Mouse (Mus musculus) heart, embryonic 11.5 days (tissue): ENCODE results near the gene Arhgap17. TPM values are rescaled to one million over a fixed set of nuclear protein-coding genes. Genes with fewer than 3 reads are reported as not detected.
A peak's percentile ranks its signal among the peaks of the same experiment; 100 is the strongest.

Source experiments
- ATAC-seq: fragments of 200-750 bp; cut with Nextera tagmentation; replicated peaks from 2 replicates; pipeline ENCODE4 v1.8.0; 2017; ENCODE audit warnings: moderate library complexity; ENCODE audit not compliant: insufficient number of reproducible peaks, low FRiP score, low TSS enrichment
- H3K27ac ChIP-seq: fragments of 300-500 bp; sonication (generic); 2 replicates; pipeline ENCODE4 v1.5.1; 2014; ENCODE audit warnings: mild to moderate bottlenecking, low read depth, low read length
- H3K27me3 ChIP-seq: fragments of 300-500 bp; sonication (generic); 2 replicates; pipeline ENCODE4 v1.6.1; 2014; ENCODE audit warnings: mild to moderate bottlenecking, low read length, mixed read lengths; ENCODE audit not compliant: control insufficient read depth, insufficient read depth
- H3K36me3 ChIP-seq: fragments of 300-500 bp; sonication (generic); 2 replicates; pipeline ENCODE4 v1.6.1; 2014; ENCODE audit warnings: mild to moderate bottlenecking, low read length, moderate library complexity, mixed read lengths; ENCODE audit not compliant: control insufficient read depth, insufficient read depth
- H3K4me1 ChIP-seq: fragments of 300-500 bp; sonication (generic); 2 replicates; pipeline ENCODE4 v1.6.1; 2014; ENCODE audit warnings: low read length; ENCODE audit not compliant: control insufficient read depth, insufficient read depth
- H3K4me2 ChIP-seq: fragments of 300-500 bp; sonication (generic); 2 replicates; pipeline ENCODE4 v1.6.1; 2014; ENCODE audit warnings: mild to moderate bottlenecking, moderate library complexity
- H3K4me3 ChIP-seq: fragments of 300-500 bp; sonication (generic); 2 replicates; pipeline ENCODE4 v1.5.1; 2014; ENCODE audit warnings: low read depth, low read length
- H3K9ac ChIP-seq: fragments of 300-500 bp; sonication (generic); 2 replicates; pipeline ENCODE4 v1.6.1; 2014; ENCODE audit warnings: mild to moderate bottlenecking, low read depth, low read length, moderate library complexity
- H3K9me3 ChIP-seq: fragments of 300-500 bp; sonication (generic); replicated peaks from 2 replicates; pipeline ENCODE4 v1.6.1; 2016; ENCODE audit warnings: low read length; ENCODE audit not compliant: control insufficient read depth
- WGBS: fragments of 180-500 bp; shearing (Covaris S2); extraction: QIAGEN DNeasy Blood & Tissue Kit; methylation state at CpG from one replicate; pipeline ENCODE4 v1.1.7; 2014; ENCODE audit not compliant: insufficient replicate concordance; 5-methylcytosine and 5-hydroxymethylcytosine counted together
- polyA plus RNA-seq: library from polyadenylated mRNA; unstranded; fragments of >200 nt; fragmentation: Nextera tagmentation; extraction: Ambion mirVana; gene quantifications from 2 replicates; pipeline ENCODE4 v1.2.1, GENCODE M21; 2014

Gene Arhgap17
- polyA plus RNA-seq, 1 experiment from 2014 or later = 21.1 TPM

DNA sequence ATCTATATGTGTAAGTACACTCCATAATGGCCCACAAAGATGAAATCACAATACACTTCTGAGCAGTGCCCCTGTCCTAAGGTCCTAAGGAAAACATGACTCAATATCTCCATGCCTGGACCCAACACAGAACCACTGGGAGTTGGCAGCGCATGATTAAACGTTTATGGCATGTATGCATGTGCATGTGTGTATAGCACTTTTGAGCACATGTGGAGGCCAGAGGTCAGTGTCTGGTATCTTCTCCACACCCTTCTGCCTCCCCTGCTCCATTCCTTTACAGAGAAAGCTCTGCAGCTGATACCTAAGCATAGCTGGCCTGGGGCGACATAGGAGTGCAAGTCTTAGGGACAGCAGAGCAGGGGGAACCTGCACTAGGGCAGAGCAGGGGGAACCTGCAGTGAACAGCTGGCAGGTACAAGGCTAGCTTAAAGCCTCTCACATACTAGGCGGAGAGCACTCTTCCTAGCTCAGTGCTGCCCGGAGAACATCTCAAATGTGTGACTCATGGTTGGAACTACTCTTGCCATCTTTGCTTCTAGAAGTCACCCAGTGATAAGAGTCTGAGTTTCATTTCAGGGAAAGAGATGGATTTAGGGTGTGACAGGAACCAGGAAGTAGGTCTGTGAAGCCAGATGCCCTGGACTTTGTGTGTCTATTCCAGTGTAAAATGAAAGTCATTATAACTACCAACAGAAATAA lies 25.5 kb downstream of the Arhgap17 start:
- Histone ChIP-seq H3K4me2 (no peak overlapping the region), H3K4me3 (no peak overlapping the region), H3K27me3 (no peaks in the 10 kb centered on the region), H3K27ac (no peak overlapping the region), H3K9me3 (no peaks in the 10 kb centered on the region), H3K4me1 (peaks cover 33% of the 10 kb centered on the region), H3K9ac (no peak overlapping the region), H3K36me3 (no peaks in the 10 kb centered on the region)
- 80% methylated on average over 5 of the region's 5 CpGs for WGBS
- ATAC-seq = no peak

DNA sequence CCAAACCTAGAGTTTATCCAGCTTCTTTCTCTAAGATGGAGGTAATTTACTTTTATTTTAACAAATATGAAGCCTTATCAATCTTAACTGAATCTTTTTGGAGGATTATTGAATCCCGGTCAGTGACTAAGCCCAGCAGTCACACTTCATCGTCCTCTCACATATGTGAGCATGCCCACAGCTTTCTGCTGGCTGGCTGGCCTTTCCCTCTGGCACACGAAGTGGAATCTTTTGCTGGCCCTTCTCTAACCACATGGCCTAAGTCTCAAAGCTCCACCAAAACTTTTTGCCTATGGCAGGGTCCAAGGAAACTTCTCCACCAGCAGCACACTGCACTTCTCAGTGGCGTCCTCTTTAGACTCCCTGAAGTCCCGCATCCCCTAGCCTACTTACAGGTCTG lies 27.8 kb downstream of the Arhgap17 start:
- no peak overlapping the region for H3K4me3 ChIP-seq
- H3K4me1 ChIP-seq = peaks cover 44% of the 10 kb centered on the region
- no peaks in the 10 kb centered on the region for H3K9me3 ChIP-seq
- no peak overlapping the region for H3K4me2 ChIP-seq
- ATAC-seq = no peak
- no peaks in the 10 kb centered on the region for H3K36me3 ChIP-seq
- peak overlapping the region; percentile 7; the same call in 1 of the 2 replicates for H3K9ac ChIP-seq
- H3K27me3 ChIP-seq = no peaks in the 10 kb centered on the region
- no peak overlapping the region for H3K27ac ChIP-seq
- WGBS = 66% methylated on average over 5 of the region's 5 CpGs

DNA sequence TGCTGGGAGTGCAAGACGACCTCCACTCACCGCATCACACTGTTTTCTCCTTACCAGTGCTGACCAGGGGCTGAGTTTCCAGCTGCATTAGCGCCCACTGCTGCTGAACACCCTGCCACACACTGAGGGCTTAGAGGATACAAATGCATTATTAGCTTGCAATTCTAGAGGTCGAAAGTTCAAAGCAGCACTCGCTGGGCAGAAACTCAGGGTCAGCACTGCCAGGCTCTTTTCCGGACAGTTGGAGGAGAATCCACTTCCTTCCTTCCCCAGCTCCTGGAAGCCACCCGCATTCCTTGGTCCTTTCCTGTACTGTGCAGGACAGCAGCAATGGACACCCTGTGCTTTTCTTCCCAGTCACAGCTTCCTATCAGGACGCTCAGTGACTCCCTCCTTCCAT lies 31.4 kb downstream of the Arhgap17 start:
- Histone ChIP-seq H3K4me1 (peaks cover 58% of the 10 kb centered on the region), H3K4me3 (no peak overlapping the region), H3K9ac (no peak overlapping the region), H3K9me3 (no peaks in the 10 kb centered on the region), H3K4me2 (no peak overlapping the region), H3K27ac (no peak overlapping the region; the same call in 1 of the 2 replicates), H3K27me3 (no peaks in the 10 kb centered on the region), H3K36me3 (no peaks in the 10 kb centered on the region)
- WGBS = 53% methylated on average over 8 of the region's 8 CpGs
- no peak; the same call in 1 of the 2 replicates for ATAC-seq

DNA sequence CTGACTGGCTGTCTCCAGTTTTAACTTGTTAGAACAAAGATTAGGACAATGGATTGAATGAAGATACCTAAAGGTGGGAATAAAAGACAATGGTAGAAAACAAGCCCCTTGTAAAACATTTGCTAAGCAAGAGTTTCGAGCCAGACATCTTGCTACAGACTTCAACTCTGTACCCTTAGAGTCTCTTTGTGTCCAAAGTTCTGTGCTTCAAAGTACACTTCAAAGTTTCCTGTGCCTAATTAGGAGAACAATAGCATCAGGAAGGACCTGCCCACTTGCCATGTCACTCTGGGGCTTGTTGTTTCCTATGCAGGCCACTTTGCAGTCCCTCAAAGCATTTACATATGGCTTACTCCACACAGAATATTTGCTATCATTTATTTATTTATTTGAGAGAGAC lies 33.4 kb downstream of the Arhgap17 start:
- Histone ChIP-seq H3K9me3 (no peaks in the 10 kb centered on the region), H3K4me2 (no peak overlapping the region; the same call in 1 of the 2 replicates), H3K4me1 (peaks cover 42% of the 10 kb centered on the region), H3K36me3 (no peaks in the 10 kb centered on the region), H3K9ac (no peak overlapping the region), H3K27me3 (no peaks in the 10 kb centered on the region), H3K4me3 (no peak overlapping the region), H3K27ac (peak overlapping the region; percentile 10)
- 70% methylated on average over 1 of the region's 1 CpGs for WGBS
- ATAC-seq = no peak

DNA sequence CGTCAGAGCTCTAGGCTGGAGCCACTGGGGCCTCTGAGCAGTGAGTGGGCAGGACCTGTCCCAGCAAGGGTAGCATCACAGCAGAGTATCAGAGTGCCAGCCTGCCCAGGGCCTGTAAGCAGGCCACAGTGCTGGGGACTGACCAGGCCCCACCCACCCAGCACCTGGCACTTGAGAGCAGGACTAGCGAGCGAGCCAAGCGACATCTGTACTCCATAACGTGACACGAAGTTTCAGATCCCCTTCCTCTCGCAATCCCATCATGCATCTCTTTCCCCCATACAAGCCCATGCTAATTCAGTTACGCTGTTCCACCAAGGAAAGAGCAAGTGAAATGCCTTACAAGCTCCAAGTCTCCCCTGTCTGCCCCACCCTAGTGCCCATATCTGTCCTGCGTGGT lies 39.2 kb downstream of the Arhgap17 start:
- 86% methylated on average over 9 of the region's 9 CpGs for WGBS
- ATAC-seq = no peak

DNA sequence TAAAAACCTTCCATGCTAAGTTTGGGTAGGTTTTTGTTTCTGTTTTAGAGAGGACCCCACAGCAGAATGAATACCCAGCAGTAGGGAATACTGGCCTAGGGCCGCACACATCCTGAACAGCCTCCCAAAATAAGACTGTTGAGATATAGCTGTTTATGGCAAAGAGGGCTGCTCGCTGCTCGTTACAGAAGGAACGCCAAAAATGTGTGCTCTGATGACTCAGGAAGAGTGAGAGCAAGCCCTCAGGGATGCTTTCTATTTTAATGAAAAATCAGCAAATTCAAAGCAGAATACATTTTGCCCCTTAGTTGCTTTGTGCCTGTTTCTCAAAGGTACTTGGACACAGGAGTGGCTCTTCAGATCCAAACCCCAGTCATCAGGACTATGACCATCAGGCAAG lies 41.8 kb downstream of the Arhgap17 start:
- Histone ChIP-seq H3K9ac (peak overlapping the region; percentile 30; the same call in 1 of the 2 replicates), H3K4me1 (peaks cover 27% of the 10 kb centered on the region), H3K27me3 (no peaks in the 10 kb centered on the region), H3K36me3 (no peaks in the 10 kb centered on the region; the same call in 1 of the 2 replicates), H3K27ac (no peak overlapping the region), H3K4me3 (no peak overlapping the region), H3K4me2 (no peak overlapping the region), H3K9me3 (no peaks in the 10 kb centered on the region)
- WGBS = 54% methylated on average over 4 of the region's 4 CpGs
- no peak for ATAC-seq

More for the DNA sequence above, 39.2 kb downstream of the Arhgap17 start:
- Histone ChIP-seq H3K9me3 (no peaks in the 10 kb centered on the region), H3K36me3 (no peaks in the 10 kb centered on the region), H3K4me3 (no peak overlapping the region), H3K4me2 (no peak overlapping the region), H3K9ac (no peak overlapping the region), H3K27me3 (no peaks in the 10 kb centered on the region), H3K27ac (no peak overlapping the region), H3K4me1 (peaks cover 27% of the 10 kb centered on the region)

DNA sequence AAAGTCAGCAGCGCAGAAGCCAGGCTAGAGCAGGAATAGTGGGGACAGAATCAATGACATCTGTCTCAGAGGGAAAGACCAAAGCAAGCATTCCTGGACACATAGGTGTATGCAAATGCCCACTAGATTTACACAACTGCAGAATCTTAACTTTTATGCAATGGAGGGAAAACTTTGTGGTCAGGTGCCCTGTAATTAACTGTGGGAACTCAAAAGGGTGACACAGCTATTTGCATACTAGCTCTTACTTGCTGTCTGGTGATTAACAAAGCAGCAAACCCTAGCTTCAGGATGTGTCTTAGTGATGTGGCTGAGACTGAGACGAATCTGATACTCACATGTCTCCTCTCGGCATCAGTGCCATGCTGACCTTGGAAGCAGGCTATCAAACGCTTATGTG lies 42.8 kb downstream of the Arhgap17 start:
- Histone ChIP-seq H3K36me3 (no peaks in the 10 kb centered on the region; the same call in 1 of the 2 replicates), H3K4me3 (no peak overlapping the region), H3K4me1 (peaks cover 27% of the 10 kb centered on the region), H3K4me2 (no peak overlapping the region), H3K9ac (no peak overlapping the region), H3K9me3 (no peaks in the 10 kb centered on the region), H3K27me3 (no peaks in the 10 kb centered on the region), H3K27ac (no peak overlapping the region)
- no peak for ATAC-seq
- WGBS = 47% methylated on average over 4 of the region's 4 CpGs

DNA sequence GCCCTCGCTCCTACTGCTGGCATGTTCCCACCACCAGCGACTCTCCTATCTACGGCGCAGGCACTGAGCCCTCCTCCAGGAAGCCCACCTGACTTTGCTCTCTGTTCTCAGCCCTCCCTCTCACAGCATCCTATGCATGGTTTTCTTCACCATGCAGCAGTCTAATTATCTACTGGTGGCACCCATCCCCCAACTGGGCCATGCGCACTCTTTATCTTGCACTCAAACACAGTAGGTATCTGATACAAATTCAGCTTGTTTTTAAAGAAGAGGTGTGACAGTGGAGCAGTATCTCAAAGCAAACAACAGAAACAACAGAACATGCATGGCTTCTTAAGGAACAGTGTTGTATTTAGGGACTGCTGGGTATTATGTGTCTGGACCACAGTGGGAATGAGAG lies 43.7 kb downstream of the Arhgap17 start:
- Histone ChIP-seq H3K27me3 (no peaks in the 10 kb centered on the region), H3K27ac (no peak overlapping the region), H3K9ac (no peak overlapping the region), H3K36me3 (no peaks in the 10 kb centered on the region; the same call in 1 of the 2 replicates), H3K9me3 (no peaks in the 10 kb centered on the region), H3K4me1 (peaks cover 27% of the 10 kb centered on the region), H3K4me2 (no peak overlapping the region), H3K4me3 (no peak overlapping the region)
- no peak for ATAC-seq
- WGBS = 66% methylated on average over 5 of the region's 5 CpGs

DNA sequence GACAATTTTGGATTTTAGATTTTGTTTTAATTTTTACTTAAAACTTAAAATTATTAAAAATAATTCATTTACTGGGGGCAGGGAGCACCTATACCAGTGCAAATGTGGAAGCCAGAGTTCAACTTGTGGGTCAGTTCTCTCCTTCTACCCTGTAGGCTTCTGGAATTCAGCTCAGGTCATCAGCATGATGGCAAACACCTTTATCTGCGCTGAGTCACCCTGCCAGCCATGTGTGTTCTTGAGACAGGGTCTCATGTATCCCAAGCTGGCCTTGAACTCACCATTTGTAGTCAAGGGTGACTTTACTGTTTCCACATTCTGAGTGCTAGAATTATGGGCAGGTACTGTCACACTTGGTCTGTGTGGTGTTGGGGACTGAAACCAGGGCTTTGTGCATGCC lies 45.6 kb downstream of the Arhgap17 start:
- no peak overlapping the region for H3K9ac ChIP-seq
- peaks cover 27% of the 10 kb centered on the region for H3K4me1 ChIP-seq
- H3K27me3 ChIP-seq = no peaks in the 10 kb centered on the region
- H3K36me3 ChIP-seq = peaks cover 6% of the 10 kb centered on the region
- 82% methylated on average over 1 of the region's 1 CpGs for WGBS
- no peaks in the 10 kb centered on the region for H3K9me3 ChIP-seq
- H3K4me2 ChIP-seq = no peak overlapping the region
- no peak overlapping the region for H3K27ac ChIP-seq
- 0 out of 2 replicates have a peak, but pooled peaks have one; percentile 12 for ATAC-seq
- no peak overlapping the region for H3K4me3 ChIP-seq
